23 mouse cellular contexts compared by ENCODE assay signal in the genomic region with DNA sequence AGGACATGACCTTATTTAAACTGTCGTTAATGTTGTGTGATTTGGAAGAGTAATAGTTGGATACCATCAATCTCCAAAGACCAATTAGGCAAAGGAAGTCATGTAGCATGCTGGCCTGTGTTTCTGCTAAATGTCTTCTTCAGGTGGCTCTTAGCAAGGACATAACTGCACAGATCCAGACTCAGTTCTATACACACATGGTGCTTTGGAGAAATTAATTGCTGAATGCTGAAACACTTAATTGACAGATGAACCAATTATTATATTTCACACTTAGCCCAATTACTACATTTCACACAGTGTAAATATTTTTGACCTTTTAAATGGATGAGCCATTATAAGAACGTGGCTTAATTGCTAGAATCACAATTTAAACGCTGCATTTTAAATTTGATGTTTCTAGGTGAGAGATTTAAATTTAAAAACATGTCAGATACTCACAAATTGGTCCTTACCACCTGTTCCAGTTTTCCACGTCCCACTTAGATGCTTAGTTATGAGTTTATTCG.
A peak's percentile ranks its signal among the peaks of the same experiment; 100 is the strongest.
DNase-seq lines count a peak whose midpoint lies in the region; ATAC-seq lines count a peak whose summit lies in the region.
"Had no signal": no experiment of that assay in that cellular context is flagged by ENCODE, and none has a peak within 500 bp of the region (broad histone marks: within the 10 kb centered on the region; RNA-seq: fewer than 3 reads in every experiment).

No protein-coding gene starts in this region.

- no peaks in the 10 kb centered on the region for H3K36me3 ChIP-seq in forebrain, embryonic 11.5 days (ENCODE audit: control insufficient read depth, insufficient read depth, low read length)
- H3K36me3 ChIP-seq in forebrain, embryonic 10.5 days (replicated peaks), result no peaks in the 10 kb centered on the region
- H3K36me3 ChIP-seq in forebrain, embryonic 14.5 days (ENCODE audit: control insufficient read depth, insufficient read depth, low read length), result no peaks in the 10 kb centered on the region
- no peaks in the 10 kb centered on the region for H3K36me3 ChIP-seq in forebrain, embryonic 16.5 days (ENCODE audit: control insufficient read depth, insufficient read depth)
- H3K36me3 ChIP-seq: embryonic facial prominence, embryonic 10.5 days; embryonic facial prominence, embryonic 12.5 days; G1E had no signal

- H3K4me3 ChIP-seq in forebrain, embryonic 11.5 days (ENCODE audit: low read depth, low read length), result no peak overlapping the region
- H3K4me3 ChIP-seq in forebrain, embryonic 10.5 days, result no peak overlapping the region
- H3K4me3 ChIP-seq in forebrain, embryonic 14.5 days (ENCODE audit: low read depth, low read length), result no peak overlapping the region
- H3K4me3 ChIP-seq in forebrain, embryonic 16.5 days (replicated peaks; ENCODE audit: low read length), result no peak overlapping the region
- H3K4me3 ChIP-seq: embryonic facial prominence, embryonic 10.5 days; embryonic facial prominence, embryonic 12.5 days had no signal

- intact Hi-C loops in heart, postnatal 25 days (cut with DNase I), result no loop called here

- H3K4me1 ChIP-seq in forebrain, embryonic 11.5 days (replicated peaks; ENCODE audit: control insufficient read depth, insufficient read depth, low read length), result no peaks in the 10 kb centered on the region
- H3K4me1 ChIP-seq in forebrain, embryonic 10.5 days, result no peaks in the 10 kb centered on the region
- H3K4me1 ChIP-seq in forebrain, embryonic 14.5 days (ENCODE audit: control insufficient read depth, insufficient read depth, low read length), result no peaks in the 10 kb centered on the region
- H3K4me1 ChIP-seq in forebrain, embryonic 16.5 days (replicated peaks; ENCODE audit: control insufficient read depth, insufficient read depth, low read length), result no peaks in the 10 kb centered on the region
- H3K4me1 ChIP-seq: embryonic facial prominence, embryonic 10.5 days; embryonic facial prominence, embryonic 12.5 days had no signal

- 67% methylated on average over 5 of the region's 5 CpGs for WGBS in forebrain, embryonic 11.5 days
- 79% methylated on average over 5 of the region's 5 CpGs for WGBS in forebrain, embryonic 10.5 days
- 42% methylated on average over 5 of the region's 5 CpGs for WGBS in forebrain, embryonic 14.5 days
- 38% methylated on average over 5 of the region's 5 CpGs for WGBS in forebrain, embryonic 16.5 days

- no peaks in the 10 kb centered on the region for H3K27me3 ChIP-seq in forebrain, embryonic 11.5 days (ENCODE audit: control insufficient read depth, insufficient read depth, low read length)
- H3K27me3 ChIP-seq in forebrain, embryonic 10.5 days (ENCODE audit: poor library complexity, severe bottlenecking), result no peaks in the 10 kb centered on the region
- H3K27me3 ChIP-seq in forebrain, embryonic 14.5 days (replicated peaks; ENCODE audit: control insufficient read depth, insufficient read depth, low read length), result no peaks in the 10 kb centered on the region
- H3K27me3 ChIP-seq in forebrain, embryonic 16.5 days (replicated peaks; ENCODE audit: control insufficient read depth, insufficient read depth, low read length), result no peaks in the 10 kb centered on the region
- H3K27me3 ChIP-seq: CH12.LX; embryonic facial prominence, embryonic 12.5 days; Patski had no signal

- no peaks in the 10 kb centered on the region for H3K9me3 ChIP-seq in forebrain, embryonic 11.5 days (ENCODE audit: control insufficient read depth, low read length)
- H3K9me3 ChIP-seq in forebrain, embryonic 10.5 days, result no peaks in the 10 kb centered on the region
- no peaks in the 10 kb centered on the region for H3K9me3 ChIP-seq in forebrain, embryonic 14.5 days (replicated peaks; ENCODE audit: control insufficient read depth, low read length)
- no peaks in the 10 kb centered on the region for H3K9me3 ChIP-seq in forebrain, embryonic 16.5 days (ENCODE audit: control insufficient read depth, low read length)
- H3K9me3 ChIP-seq: embryonic facial prominence, embryonic 10.5 days; embryonic facial prominence, embryonic 12.5 days; G1E had no signal

- H3K4me2 ChIP-seq in forebrain, embryonic 11.5 days (ENCODE audit: low read depth, low read length, severe bottlenecking), result no peak overlapping the region
- H3K4me2 ChIP-seq in forebrain, embryonic 14.5 days (ENCODE audit: low read length), result no peak overlapping the region
- H3K4me2 ChIP-seq in forebrain, embryonic 16.5 days (ENCODE audit: low read length), result no peak overlapping the region
- H3K4me2 ChIP-seq: embryonic facial prominence, embryonic 12.5 days had no signal

- H3K9ac ChIP-seq in forebrain, embryonic 11.5 days (ENCODE audit: low read length), result no peak overlapping the region
- H3K9ac ChIP-seq in forebrain, embryonic 14.5 days (ENCODE audit: low read length), result no peak overlapping the region
- H3K9ac ChIP-seq in forebrain, embryonic 16.5 days (replicated peaks; ENCODE audit: low read depth, low read length), result no peak overlapping the region
- H3K9ac ChIP-seq: embryonic facial prominence, embryonic 12.5 days had no signal

- DNase-seq in forebrain, embryonic 11.5 days (ENCODE audit: low spot score), result no peak
- no peak for DNase-seq in forebrain, embryonic 10.5 days (ENCODE audit: extremely low spot score, low spot score)
- DNase-seq in heart, adult 11 months, result peak; percentile 27
- DNase-seq in heart, postnatal 25 days (ENCODE audit: low spot score), result no peak
- DNase-seq in forebrain, embryonic 14.5 days (ENCODE audit: low spot score), result peak; percentile 66
- no peak for DNase-seq in adrenal gland, adult 2 months
- no peak for DNase-seq in layer of hippocampus, adult 9-10 months (ENCODE audit: low spot score)
- DNase-seq: adrenal gland, postnatal 10 days; adrenal gland, postnatal 25 days; B cell, adult 2 months; cerebellum, adult 11-12 months; cerebellum, adult 2 months; cerebellum, adult 9-10 months; cerebellum, postnatal 10 days; cerebellum, postnatal 25 days had no signal

- no peak overlapping the region for H3K27ac ChIP-seq in forebrain, embryonic 11.5 days (ENCODE audit: low read depth, low read length)
- no peak overlapping the region for H3K27ac ChIP-seq in forebrain, embryonic 10.5 days
- no peak overlapping the region for H3K27ac ChIP-seq in forebrain, embryonic 14.5 days (ENCODE audit: low read depth, low read length)
- no peak overlapping the region for H3K27ac ChIP-seq in forebrain, embryonic 16.5 days (ENCODE audit: low read length)
- H3K27ac ChIP-seq: embryonic facial prominence, embryonic 10.5 days; embryonic facial prominence, embryonic 12.5 days had no signal

- ATAC-seq in forebrain, embryonic 11.5 days (replicated peaks; ENCODE audit: low FRiP score), result peak; percentile 46; the same call in 1 of the 2 replicates
- ATAC-seq in forebrain, embryonic 14.5 days, result peak; percentile 81
- peak; percentile 63 for ATAC-seq in forebrain, embryonic 16.5 days
- ATAC-seq: activated CD4-positive, CD25-positive, alpha-beta regulatory T cell, adult 4 months; CD4-positive, CD25-positive, alpha-beta regulatory T cell, adult 4 months; Patski had no signal

Comparison
In these comparisons a context has a peak if more than half of its experiments do, and no peak if none do; other contexts are left out.
1. DNase-seq: peak in heart, adult 11 months (single experiment) and forebrain, embryonic 14.5 days (single experiment); none in forebrain, embryonic 11.5 days (single experiment), forebrain, embryonic 10.5 days (single experiment), heart, postnatal 25 days (single experiment), adrenal gland, adult 2 months (single experiment) and layer of hippocampus, adult 9-10 months (single experiment).
2. Peak in every context shown above with its lines, with median percentiles within 50 percentile points of each other: ATAC-seq.